Mouse (Mus musculus) Patski (cell line): ENCODE measurements around the gene Atf6. TPM values are rescaled to one million over a fixed set of nuclear protein-coding genes. Genes with fewer than 3 reads are reported as not detected.
A peak's percentile ranks its signal among the peaks of the same experiment; 100 is the strongest.

ENCODE experiments used
- ATAC-seq: fragments of 100-300 bp; one replicate; pipeline ENCODE4 v1.8.0; 2021
- CTCF ChIA-PET: fragments of 350-600 bp; sonication (Branson Sonifier 250); formaldehyde crosslinking; loops from one replicate; lab custom pipeline; 2022; ENCODE audit warnings: inconsistent platforms; lab: Charles Lee
- POLR2A ChIA-PET: fragments of 350-600 bp; sonication (Branson Sonifier 250); formaldehyde crosslinking; loops from one replicate; lab custom pipeline; 2022; ENCODE audit warnings: antibody characterized with exemption, inconsistent platforms; lab: Charles Lee
- DNase-seq: peaks from one replicate; pipeline ENCODE4 v3.0.0-alpha.2; 2011; ENCODE audit warnings: low read depth, low spot score
- H3K27me3 ChIP-seq: fragments of 371-371 bp; one replicate; pipeline ENCODE4 v1.5.1; 2021
- CTCF ChIP-seq: fragments of 100-300 bp; IDR thresholded peaks from one replicate; pipeline ENCODE4 v1.5.1; 2021
- in situ Hi-C: fragments of 300-500 bp; cut with MboI; formaldehyde crosslinking; loops from 3 replicates; pipeline ENCODE4 v1.11.1; 2018; ENCODE audit warnings: low pct_unique_long_range_greater_than_20kb, mixed read lengths
- polyA plus RNA-seq: library from polyadenylated mRNA; unstranded; gene quantifications from one replicate; pipeline ENCODE4 v1.2.3, GENCODE M21; 2021

Atf6 gene
- polyA plus RNA-seq, 1 experiment from 2014 or later, result 51.2 TPM

- no peaks in the 10 kb centered on the region for H3K27me3 ChIP-seq
- in situ Hi-C loops, result loop anchor here (5.0 kb wide), 1 partner anchor 41 kb away; no protein-coding TSS in a partner anchor
- POLR2A ChIA-PET, result no interaction called here
- CTCF ChIA-PET, result no interaction called here
- TF ChIP-seq CTCF, result no peak
- ATAC-seq (peak; percentile 63), DNase-seq (no peak)
Observed at GRCm38 (mm10) chr1:170701178-170701577, 166.4 kb downstream of the Atf6 start.

- ChIA-PET POLR2A (no interaction called here), CTCF (no interaction called here)
- H3K27me3 ChIP-seq, result no peaks in the 10 kb centered on the region
- in situ Hi-C loops, result loop anchor here (5.0 kb wide), 1 partner anchor 42 kb away; no protein-coding TSS in a partner anchor
- no peak for TF ChIP-seq CTCF
- no peak for ATAC-seq
- no peak for DNase-seq
Observed at GRCm38 (mm10) chr1:170700496-170701027, 167.0 kb downstream of the Atf6 start.

DNA sequence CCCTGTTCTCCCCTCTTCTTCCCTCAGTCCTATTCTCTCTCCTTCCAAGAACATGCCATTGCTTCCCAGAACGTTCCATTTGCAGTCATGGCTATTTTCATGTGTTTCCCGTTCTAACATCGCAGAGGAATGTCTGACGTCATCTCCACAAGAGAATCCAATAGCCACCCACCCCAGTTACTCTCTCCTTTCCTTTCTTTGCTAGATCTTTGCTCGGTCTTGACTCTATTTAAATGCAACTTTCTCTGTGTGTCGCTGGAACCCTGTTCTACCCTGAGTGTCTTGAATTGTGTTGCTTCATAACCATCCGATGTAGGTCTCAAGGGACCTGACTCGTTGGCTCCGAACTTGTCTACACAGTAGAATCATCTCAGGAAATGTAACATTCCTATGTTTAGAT, 168.0 kb downstream of the Atf6 start:
- DNase-seq, result no peak
- no peaks in the 10 kb centered on the region for H3K27me3 ChIP-seq
- in situ Hi-C loops, result loop anchor here (5.0 kb wide), 1 partner anchor 62 kb away; no protein-coding TSS in a partner anchor
- ATAC-seq, result no peak
- ChIA-PET CTCF (no interaction called here), POLR2A (no interaction called here)
- no peak for TF ChIP-seq CTCF

- no peaks in the 10 kb centered on the region for H3K27me3 ChIP-seq
- in situ Hi-C loops, result loop anchor here (5.0 kb wide), 1 partner anchor 61 kb away; no protein-coding TSS in a partner anchor
- no peak for TF ChIP-seq CTCF
- ATAC-seq, result no peak
- CTCF ChIA-PET, result no interaction called here
- POLR2A ChIA-PET, result no interaction called here
- DNase-seq, result no peak
Observed at GRCm38 (mm10) chr1:170698771-170699170, 168.8 kb downstream of the Atf6 start.

DNA sequence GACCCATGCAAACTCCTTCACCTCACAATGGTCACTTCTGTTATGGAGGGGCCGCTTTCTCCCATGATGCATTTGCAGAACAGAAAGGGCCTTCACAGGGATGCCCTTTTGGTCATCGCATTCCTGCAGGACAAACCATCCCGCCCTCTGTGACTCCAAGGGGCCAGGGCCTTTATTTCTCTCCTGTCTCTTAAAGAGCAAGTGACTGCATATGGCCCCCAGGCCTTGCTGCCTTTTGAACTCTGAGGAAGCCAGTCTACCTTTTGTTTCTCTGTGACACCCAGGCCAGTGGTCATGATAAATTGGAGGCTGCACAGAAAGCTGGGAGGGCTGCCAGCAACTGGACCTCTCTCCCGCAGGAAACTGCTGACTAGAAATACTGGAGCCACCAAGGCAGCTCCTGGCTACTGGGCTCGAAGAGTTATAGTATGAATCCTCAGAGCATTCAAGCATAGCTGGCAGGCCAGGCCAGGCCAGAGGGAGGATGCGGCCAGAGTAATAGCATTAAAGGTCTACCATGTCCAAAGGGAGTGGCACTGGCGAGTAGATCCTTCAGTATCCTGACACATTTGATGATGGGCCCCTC, 169.7 kb downstream of the Atf6 start:
- in situ Hi-C loops, result loop anchor here (5.0 kb wide), 1 partner anchor 61 kb away; no protein-coding TSS in a partner anchor
- CTCF ChIA-PET, result no interaction called here
- H3K27me3 ChIP-seq, result no peaks in the 10 kb centered on the region
- ATAC-seq (peak; percentile 33), DNase-seq (peak; percentile 69)
- TF ChIP-seq CTCF, result no peak
- POLR2A ChIA-PET, result no interaction called here

- TF ChIP-seq CTCF, result no peak
- no peak for ATAC-seq
- POLR2A ChIA-PET, result interaction anchor here (0.6 kb wide), 2 partner anchors 29 to 124 kb away, joined by 3 to 4 read pairs; no protein-coding TSS in a partner anchor
- H3K27me3 ChIP-seq, result no peaks in the 10 kb centered on the region
- no peak for DNase-seq
- CTCF ChIA-PET, result interaction anchor here (1.5 to 1.8 kb wide), 2 partner anchors 16 to 42 kb away, joined by 4 to 6 read pairs; no protein-coding TSS in a partner anchor
- in situ Hi-C loops, result loop anchor here (5.0 kb wide), 1 partner anchor 60 kb away; no protein-coding TSS in a partner anchor
Observed at GRCm38 (mm10) chr1:170696996-170697395, 170.6 kb downstream of the Atf6 start.

- DNase-seq (no peak), ATAC-seq (no peak)
- ChIA-PET CTCF (interaction anchor here (1.8 kb wide), 1 partner anchor 14 kb away, joined by 6 read pairs; no protein-coding TSS in a partner anchor), POLR2A (interaction anchor here (0.8 to 1.2 kb wide), 2 partner anchors 28 to 30 kb away, joined by 3 to 4 read pairs; no protein-coding TSS in a partner anchor)
- TF ChIP-seq CTCF, result no peak
- in situ Hi-C loops, result loop anchor here (5.0 kb wide), 1 partner anchor 58 kb away; no protein-coding TSS in a partner anchor
- no peaks in the 10 kb centered on the region for H3K27me3 ChIP-seq
Observed at GRCm38 (mm10) chr1:170695326-170695725, 172.2 kb downstream of the Atf6 start.

GRCm38 (mm10) chr1:170694821-170695291, 172.7 kb downstream of the Atf6 start:
- CTCF ChIA-PET, result no interaction called here
- TF ChIP-seq CTCF, result no peak
- in situ Hi-C loops, result loop anchor here (5.0 kb wide), 1 partner anchor 58 kb away; no protein-coding TSS in a partner anchor
- POLR2A ChIA-PET, result interaction anchor here (0.8 to 1.2 kb wide), 2 partner anchors 27 to 30 kb away, joined by 3 to 4 read pairs; no protein-coding TSS in a partner anchor
- ATAC-seq (no peak), DNase-seq (no peak)
- no peaks in the 10 kb centered on the region for H3K27me3 ChIP-seq

DNA sequence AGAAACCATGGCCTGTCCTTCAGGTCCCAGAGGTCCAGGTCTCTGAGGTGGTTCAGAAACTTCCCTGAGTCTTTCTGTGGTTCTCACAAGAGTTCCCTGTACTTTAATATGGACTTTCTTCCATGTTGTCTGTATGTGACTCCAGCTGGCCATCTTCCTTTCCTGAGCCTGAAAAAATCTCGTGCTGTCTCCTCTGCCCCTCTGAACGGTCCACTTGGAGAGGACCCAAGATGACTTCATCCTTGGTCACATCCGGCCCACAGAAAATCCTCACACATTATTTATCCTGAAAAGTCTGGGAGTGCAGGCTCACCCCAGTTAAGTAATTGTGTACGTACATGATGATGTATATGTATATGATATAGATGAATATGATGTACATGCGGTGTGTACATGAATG, 176.3 kb downstream of the Atf6 start:
- ChIA-PET CTCF (no interaction called here), POLR2A (no interaction called here)
- DNase-seq, result no peak
- no peaks in the 10 kb centered on the region for H3K27me3 ChIP-seq
- ATAC-seq, result no peak
- in situ Hi-C loops, result no loop called here
- no peak for TF ChIP-seq CTCF

- no peak for ATAC-seq
- POLR2A ChIA-PET, result no interaction called here
- DNase-seq, result no peak
- no peaks in the 10 kb centered on the region for H3K27me3 ChIP-seq
- CTCF ChIA-PET, result no interaction called here
- in situ Hi-C loops, result no loop called here
- no peak for TF ChIP-seq CTCF
Observed at GRCm38 (mm10) chr1:170689773-170690172, 177.8 kb downstream of the Atf6 start.

DNA sequence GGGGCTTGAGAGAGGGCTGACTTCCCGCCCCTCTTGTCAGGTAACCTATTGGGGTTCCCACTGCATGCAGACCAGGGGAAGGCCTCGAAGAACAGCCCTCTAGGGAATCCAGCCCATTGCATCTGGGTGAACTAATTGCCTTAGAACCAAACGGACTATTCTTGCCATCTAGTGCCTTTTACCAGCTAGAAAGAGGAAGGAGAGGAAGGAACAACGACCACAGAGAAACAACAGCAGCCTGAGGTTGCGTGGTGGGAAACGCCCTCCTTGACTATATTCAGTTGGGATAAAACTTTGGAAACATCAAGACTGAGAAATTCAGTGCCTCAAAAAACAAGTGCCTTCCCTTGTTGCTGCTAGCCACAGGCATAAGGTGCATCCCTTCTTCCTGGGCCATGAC, 183.7 kb downstream of the Atf6 start:
- no peak for ATAC-seq
- no peak for DNase-seq
- H3K27me3 ChIP-seq, result no peaks in the 10 kb centered on the region
- no peak for TF ChIP-seq CTCF
- CTCF ChIA-PET, result no interaction called here
- in situ Hi-C loops, result no loop called here
- POLR2A ChIA-PET, result no interaction called here
